Mouse (Mus musculus): ENCODE results near the gene Dglucy.

DNA sequence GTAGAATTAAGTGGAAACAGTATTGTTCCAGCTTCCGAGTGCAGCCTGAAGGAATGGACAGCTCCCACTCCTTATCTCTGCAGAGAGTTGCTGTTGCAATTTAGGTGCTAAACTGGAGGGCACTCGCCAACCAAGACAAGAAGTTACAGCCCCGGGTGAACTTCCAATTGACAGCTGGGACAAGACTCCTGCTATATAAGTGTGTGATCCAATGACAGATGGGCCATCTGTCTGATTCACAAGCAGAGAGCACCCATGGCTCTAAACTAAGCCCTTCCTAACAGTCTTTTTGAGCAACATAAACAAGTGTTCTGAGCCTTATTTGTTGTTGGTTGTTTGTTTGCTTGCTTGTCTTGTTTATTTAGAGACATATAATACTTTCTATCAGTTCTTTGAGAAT lies 117.8 kb downstream of the Dglucy start:
- TF ChIP-seq CTCF (IDR thresholded peaks at IDR 0.05; ENCODE audit: control insufficient read depth, insufficient read depth, low read length): no peak
- TF ChIP-seq POLR2A (IDR thresholded peaks at IDR 0.05; ENCODE audit: borderline replicate concordance, control insufficient read depth, low read depth, low read length): no peak

All from bone marrow, adult 2 months (tissue).